Mouse (Mus musculus) urinary bladder, adult 18-20 months (tissue): ENCODE results near the gene Olfr360.
"Not testable (repeated sequence)": the region's sequence is repeated elsewhere in the genome, so short reads cannot be mapped to it uniquely, and the experiment has no call there.

Experiments used
- DNase-seq, 2 experiments: peaks; one replicate each; pipeline ENCODE4 v3.0.0; 2022; ENCODE audit warnings: low spot score in 2 of 2, mixed read lengths in 2 of 2

The Olfr360 gene

DNA sequence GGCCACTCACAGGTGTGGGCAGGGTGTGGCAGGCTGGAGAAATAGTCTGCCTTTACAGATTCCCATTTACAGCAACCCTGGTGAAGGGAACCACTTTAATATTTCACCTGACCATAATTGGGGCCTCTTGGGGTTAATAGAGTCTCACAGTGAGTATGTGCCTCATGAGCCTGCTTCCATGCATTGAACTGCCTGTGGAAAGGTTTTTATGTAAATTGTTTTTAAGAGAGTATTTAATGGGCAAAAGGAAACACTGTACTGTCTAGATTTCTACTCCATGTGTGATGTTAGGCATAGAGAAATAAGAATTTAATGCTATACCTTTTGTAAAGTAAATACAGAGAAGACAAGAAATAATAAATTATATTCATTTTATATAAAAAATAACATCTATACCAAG is at the start of gene Olfr360:
Gene Olfr360 (plus strand): TSS at position 301 of the 400 bp plus-strand sequence.
- no peak for DNase-seq

DNA sequence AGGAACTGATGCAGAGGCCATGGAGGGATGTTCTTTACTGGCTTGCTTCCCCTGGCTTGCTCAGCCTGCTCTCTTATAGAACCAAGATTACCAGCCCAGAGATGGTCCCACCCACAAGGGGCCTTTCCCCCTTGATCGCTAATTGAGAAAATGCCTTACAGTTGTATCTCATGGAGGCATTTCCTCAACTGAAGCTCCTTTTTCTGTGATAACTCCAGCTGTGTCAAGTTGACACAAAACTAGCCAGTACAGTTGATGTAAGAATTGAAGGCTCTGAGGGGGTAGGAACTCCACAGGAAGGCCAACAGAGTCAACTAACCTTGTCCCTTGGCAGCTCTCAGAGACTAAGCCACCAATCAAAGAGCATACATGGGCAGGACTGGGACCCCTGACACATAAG is 23.6 kb downstream of the Olfr360 start, which contains the start of gene Olfr361:
Gene Olfr361 (minus strand): TSS at position 101 of the 400 bp plus-strand sequence.
- not testable (repeated sequence) for DNase-seq

DNA sequence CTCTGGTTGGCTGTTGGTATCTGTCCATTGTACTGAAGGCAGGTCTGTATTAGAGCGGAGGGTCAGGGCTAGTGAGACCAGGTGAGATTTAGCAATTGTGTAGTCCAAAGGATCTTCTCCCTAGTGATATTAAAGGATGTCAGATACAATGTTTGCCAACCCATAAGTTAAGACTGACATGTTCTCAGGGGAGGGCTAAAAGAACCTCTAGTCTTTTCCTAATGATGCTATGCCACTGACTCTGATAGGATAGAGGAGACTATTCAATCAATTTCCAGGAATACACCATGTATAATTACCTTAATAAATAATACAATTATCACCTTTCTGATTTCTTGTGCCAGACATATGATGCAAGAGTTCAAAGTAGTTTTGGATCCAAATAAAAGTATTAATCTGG is 52.3 kb downstream of the Olfr360 start, which contains the start of gene Olfr362:
Gene Olfr362 (minus strand): TSS at position 101 of the 400 bp plus-strand sequence.
- no peak for DNase-seq
